Mouse (Mus musculus) brain, embryonic 18.5 days (tissue): ENCODE results near the gene 1700029H14Rik.

Experiments used
- DNase-seq: peaks from one replicate; pipeline ENCODE4 v3.0.0-alpha.2; 2012; ENCODE audit warnings: low read depth, low spot score

The 1700029H14Rik gene

DNA sequence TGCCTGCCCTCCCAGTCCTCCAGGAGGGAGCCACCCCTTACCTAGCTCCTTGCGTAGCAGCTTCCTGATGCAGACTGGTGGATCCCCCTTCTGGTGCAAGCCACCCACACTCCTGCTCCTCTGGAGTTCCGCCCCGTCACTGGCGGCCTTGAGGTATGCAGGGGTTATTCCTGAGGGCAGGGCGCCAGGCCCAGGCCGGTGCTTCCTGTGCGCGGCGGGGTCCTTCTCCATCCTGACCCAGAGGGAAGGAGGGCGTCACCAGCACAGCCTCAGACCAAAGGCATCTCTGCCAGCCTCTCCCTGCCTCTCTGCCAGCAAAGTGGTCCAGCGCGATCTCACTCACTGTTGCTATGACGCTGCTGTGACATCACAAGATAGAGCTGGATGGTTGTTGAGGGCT lies at the start of gene 1700029H14Rik:
Gene 1700029H14Rik (minus strand): TSS at position 344 of the 400 bp plus-strand sequence.
- no peak for DNase-seq

DNA sequence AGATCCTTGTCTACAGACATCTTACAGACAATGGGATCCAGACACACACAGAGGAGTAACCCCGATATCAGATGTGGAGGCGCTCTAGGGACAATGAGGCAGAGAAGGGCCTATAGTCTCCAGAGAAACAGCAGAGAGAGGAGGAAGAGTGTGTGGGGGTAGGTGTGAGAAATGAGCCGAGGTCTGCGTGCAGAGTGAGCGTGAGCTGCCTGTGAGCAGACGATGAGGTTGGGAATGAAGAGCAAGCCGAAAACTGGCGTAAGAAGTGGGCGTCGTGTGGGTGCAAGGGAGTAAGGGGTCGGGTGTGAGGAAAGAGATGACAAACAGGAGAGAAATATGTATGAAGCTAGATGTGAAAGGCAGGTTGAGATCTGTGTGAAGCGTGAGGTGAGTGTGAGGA lies 49.4 kb upstream of the 1700029H14Rik start:
- DNase-seq = no peak

DNA sequence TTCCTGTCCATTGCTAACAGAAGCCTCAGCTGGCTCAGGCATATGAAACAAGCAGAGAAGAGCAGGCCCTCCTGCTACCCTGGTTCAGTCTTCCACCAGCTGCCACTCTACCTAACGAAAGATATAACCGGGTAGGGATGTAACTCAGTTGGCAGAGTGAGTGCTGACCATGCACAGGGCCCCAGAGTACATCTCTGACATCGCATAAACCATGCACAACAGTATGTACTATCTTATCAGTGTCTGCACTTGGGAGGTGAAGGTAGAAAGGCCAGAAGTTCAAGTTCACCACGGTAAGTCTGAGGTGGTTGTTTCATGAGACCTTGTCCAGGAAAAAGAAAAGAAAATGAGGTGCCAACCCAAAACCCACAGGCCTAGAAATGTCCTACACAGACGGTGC lies 47.7 kb upstream of the 1700029H14Rik start:
- DNase-seq = no peak

DNA sequence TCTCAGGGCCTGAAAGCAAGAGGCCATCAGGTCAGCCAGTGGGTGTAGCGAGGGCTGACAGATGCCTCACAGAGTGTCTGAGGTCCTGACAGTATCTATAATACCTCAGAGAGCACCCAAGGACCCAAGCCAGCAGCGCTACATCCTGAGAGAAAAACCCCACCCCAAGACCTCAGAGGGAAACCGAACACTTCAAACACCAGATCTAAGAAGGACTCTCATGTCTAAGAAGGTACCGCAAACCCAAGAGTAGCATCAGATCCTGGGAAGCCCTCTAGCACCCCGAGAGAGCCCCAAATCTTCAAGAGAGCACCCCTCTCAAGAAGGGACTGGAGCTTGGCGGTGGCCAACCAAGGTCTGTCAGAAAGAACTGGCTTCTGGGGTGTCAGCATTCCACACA lies 46.7 kb upstream of the 1700029H14Rik start:
- no peak for DNase-seq

DNA sequence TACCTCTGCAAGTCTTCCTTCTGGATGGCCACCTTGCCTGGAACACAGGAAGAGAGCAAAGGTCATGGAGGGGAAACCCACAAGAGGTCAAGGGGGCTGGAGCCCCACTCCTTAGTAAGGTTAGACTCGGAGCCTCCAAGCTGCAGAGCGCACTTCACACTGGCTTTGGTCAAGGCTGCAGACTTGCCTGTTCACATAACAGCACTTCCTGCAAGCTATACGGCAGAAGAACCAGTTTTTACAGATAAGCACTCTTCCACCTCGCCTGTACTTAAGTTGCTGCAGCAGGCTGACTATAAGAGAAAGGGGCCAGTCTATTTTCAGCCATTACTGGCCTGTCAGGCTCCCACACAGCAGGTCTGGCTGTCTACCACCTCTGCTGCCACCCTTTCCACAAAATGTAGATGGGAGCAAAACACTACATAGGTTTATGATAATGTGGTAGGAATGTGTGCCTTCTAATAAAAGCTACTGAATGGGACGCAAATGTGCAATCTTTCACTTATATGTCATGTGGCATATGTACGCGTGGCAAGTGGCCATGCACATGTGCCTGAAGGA lies 43.7 kb upstream of the 1700029H14Rik start:
- DNase-seq = no peak

DNA sequence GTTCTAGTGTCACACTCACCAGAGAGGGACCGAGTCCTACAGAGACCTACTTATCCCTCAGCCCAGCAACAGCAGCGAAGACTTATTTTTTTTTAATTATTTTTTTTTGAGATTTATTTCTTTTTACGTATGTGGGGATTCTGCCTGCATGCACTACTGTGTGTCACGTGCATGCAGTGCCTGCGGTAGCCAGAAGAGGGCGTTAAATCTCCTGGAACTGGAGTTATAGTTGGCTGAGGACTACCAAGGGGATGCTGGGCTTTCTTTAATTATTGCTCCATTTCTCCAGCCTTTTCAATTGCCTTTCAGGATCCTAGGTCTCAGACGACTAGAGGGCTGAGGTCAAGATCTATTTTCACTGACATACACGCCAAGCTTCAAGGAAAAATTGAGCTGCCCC lies 40.4 kb upstream of the 1700029H14Rik start:
- DNase-seq = no peak

DNA sequence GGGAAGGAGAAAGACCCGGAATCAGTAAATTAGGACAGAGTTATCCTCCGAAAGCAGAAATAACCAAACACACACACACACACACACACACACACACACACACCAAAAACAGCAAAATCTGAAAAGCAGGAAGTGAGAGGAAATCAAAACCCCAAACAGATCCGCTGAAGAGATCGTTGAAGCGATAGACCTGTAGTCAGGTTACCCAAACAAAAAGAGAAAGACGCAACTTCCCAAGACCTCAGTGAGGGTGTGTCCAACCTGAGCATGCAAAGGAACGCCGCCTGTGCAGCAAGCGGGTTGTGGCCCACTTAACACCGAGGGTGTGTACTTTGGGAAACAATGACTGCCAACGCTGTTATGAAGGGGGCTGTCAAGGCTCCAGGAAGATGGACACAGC lies 38.9 kb upstream of the 1700029H14Rik start:
- DNase-seq = no peak

DNA sequence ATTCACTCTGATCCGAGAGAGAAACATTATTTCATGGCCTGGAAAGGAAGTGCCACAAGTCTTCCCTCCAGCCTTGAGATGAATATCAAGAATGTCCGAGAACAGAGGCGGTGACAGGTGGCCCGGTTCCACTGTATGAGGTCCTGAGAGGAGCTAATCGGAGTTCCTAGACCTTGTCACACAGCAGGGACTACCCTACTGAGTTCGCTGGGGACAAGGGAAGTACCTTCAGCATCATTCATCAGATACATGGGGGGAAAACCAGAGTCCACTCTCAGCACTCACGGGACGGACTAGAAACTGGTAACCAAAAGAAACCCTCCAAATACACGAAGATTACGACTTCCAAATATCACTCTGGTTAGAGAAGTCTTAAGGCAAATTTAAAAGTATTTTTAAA lies 38.5 kb upstream of the 1700029H14Rik start:
- no peak for DNase-seq

DNA sequence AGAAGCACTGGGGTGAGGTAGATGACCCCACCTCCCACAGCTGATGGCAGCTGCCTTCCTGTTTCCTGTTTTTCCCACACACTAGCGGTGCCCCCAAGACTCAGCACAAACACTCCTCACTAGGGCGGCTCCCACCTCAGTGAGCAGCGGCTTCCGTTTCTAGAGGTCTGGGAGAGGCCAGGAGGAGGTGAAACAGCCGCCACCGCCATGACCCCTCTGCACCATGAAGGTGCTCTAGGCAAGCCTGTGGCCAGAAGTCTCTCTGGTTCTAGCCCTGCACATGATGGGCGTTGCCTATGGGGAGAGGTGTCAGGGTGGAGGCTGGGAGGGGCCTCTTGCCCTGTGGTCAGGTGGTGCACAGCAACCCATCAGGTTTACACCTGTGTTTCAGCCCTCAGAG lies 37.9 kb upstream of the 1700029H14Rik start:
- DNase-seq = no peak

DNA sequence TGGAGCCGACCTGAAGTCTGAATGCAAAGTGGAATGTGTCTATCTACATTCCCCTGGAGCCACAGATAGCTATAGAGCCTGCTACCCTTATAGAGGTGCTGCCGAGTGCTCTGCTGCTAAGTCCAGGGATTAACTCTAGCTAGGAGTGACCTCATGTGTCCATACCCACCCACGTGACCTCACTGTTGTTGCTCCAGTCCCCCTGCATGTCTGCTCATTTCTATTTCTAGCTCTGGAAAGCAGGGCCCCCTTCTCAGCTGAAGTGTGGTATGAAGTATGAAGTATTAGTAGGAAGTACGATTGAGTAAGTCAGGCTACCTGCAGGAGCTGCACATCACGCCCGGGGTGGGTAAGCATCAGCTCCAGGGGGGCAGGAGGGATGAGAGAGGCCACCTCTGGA lies 35.5 kb upstream of the 1700029H14Rik start:
- no peak for DNase-seq

DNA sequence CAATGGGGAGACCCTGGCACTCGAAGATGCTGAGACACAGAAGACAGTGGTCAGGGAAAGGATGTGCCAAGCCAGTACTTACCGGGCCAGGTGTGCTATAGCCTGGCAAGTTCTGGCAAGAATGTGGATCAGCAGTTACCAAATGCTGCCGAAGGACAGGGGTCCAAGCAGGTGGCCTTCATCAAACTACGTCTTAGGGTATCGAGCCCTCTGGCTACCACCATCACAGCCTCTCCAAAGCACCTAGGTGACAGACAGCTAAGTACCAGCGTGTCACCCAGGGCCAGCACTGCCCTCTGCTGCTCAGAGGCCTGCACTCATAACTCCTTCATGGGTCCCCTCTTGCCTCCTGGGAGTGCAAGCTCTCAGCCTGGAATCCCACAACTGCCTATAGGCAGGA lies 33.6 kb upstream of the 1700029H14Rik start:
- DNase-seq = no peak

DNA sequence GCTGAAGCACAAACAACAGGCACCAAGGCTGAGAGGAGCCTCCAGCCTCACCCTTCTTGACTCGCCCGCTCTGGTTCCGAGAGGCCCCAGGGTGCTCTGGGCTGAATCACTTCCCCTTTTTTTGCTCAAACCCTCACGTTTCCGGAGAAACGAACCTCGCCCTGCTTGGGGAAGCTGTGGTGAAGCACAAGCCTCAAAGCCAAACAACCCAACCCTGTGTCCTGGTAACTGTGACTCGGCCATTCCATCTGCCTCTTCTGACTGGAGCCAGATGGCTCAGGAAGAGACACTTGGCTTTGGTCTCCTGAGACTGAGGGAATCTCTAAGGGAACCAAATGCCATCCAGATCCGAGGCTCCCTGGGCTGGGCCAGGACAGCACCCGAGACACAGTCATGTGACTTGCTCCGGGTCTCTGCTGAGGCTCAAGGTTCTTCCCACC lies 32.6 kb upstream of the 1700029H14Rik start:
- no peak for DNase-seq

DNA sequence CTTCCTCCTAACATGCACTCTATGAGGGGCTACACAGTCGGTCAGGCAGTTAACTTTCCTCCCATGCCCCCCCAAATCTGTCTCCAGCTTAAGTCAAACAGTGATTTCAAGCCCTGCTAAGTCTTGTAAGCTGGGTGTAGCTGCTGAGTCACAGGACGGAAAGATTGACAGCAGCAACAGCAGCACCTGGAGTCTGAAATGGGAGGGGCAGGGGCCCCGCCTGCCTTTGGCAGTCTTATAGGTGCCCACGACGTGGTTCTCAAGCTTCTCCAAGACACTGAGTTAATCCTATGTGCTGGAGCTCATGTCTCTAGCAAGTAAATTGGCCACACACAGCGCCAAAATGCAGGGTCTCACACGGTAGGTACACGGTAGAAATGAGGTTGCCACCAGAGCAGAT lies 31.1 kb upstream of the 1700029H14Rik start:
- DNase-seq = no peak

DNA sequence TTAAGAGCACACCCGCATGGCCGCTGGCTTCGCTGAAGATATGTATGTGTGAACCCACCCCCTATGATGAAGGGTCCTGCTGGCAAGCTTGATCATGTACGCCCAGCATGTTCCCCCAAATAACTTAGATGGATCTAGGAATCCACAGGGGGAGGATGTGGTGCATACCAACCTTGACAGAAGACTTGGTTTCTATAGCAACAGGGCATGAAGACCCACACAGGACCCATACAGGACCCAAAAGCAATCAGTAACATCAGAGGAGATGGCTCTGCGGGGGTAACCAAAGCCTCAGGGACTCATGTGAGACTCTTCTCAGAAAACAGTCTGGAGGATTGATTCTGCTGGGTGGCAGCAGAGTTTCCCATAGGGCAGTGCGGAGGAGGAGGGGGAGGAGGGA lies 29.0 kb upstream of the 1700029H14Rik start:
- no peak for DNase-seq

DNA sequence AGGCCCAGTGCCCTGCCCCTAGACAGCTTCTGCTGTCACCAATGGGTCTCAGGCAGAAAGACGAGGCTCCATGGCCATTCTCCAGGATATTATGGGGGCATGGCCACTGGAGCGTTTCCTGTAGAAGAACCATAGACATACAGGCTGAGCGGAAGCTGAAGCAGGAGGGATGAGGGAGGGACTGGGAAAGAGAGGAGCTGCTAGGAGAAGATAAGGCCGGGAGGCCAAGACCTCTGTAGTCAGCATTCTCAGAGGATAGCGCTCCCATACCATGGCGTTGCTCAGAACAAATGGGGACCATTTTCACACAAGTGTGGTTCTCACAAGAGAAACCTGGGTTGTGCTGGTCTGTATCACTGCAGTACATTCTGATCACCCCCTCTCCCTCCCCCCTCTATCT lies 26.8 kb upstream of the 1700029H14Rik start:
- DNase-seq = no peak

DNA sequence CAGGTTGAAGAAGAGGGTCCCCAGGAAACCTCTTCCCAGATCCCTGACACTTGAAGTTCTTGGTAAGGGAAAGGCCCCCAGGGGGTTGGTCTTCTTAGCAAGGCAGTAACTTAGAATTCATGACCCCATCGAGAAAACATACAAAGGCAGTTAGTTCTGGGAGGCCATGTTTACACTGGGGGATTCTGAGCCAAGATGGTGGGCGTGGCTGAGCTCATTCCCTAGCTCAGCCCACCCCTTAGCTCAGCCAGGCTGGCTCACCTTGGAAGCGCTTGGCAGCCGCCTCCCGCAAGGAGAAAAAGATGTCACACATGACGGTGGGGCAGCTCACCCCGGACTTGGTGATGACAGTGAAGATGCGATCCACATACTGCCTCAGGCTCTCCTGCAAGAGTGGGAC lies 22.4 kb upstream of the 1700029H14Rik start:
- no peak for DNase-seq

DNA sequence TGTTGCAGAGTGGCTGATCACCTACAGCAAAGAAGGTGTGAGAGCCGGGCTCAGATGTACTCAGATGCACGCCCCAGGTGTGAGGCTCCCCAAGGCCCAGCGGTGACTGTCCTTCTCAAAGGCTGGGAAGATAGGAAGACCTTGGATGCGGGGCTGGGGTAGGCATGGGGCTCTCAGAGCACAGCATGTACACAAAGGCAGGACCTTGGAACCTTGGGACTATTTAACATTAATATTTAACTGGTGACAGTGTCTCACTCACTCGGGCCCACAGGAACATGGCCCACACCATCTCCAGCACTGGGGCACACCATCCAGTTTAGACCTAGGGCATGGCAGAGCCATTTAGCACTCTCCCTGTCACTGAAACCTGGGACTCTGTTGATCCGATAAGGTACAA lies 15.6 kb upstream of the 1700029H14Rik start:
- DNase-seq = no peak

DNA sequence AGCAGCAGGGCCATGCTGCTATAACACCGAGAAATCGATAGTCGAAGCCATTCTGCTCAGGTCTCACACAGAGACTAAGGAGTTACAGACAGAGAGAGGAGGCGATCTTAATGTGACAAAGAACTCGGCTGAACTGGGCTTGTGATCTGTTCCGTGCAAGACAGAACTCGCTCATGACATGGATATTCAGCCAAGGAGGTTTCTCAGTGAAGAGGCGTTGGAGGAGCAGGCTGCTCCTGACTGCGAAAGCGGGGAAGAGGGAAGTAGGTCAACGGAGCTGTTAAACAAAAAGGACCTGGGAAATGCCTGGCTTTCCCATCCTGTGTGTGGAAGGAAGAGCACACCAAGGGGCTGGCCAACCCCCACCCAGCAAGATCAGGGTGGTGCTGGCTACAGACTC lies 9.7 kb upstream of the 1700029H14Rik start:
- DNase-seq = no peak

DNA sequence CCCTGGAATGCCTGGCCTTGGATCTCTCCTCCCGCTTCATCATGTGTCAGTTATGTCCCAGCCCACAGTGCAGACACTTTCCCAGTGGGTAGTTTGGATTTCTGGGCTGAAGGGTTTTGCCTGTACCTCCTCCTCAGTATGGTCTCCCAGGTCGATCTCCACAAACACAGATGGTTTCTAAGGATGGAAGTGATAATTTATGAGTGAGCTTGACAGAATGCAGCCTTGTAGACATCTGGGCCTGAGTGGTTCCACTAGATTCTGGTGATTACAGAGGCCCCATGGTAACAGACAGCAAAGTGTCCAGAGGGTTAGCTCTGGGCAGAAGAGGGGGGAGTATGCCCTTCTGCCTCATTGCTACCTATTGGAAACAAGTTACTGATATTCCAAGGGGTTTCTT lies 4.7 kb downstream of the 1700029H14Rik start:
- no peak for DNase-seq

DNA sequence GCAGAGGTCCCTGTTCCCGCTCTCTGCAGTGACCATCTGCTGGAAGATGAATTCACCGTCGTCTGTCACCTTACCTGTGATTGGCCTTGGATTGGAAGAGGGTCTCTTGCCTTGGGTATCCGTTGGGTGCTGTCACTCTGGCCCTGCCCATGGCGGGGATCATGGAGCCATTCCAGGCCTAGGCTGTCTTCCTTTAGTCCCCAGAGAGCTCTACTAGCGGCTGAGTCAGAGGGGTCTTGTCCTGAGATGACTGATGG lies 10.8 kb downstream of the 1700029H14Rik start:
- no peak for DNase-seq

DNA sequence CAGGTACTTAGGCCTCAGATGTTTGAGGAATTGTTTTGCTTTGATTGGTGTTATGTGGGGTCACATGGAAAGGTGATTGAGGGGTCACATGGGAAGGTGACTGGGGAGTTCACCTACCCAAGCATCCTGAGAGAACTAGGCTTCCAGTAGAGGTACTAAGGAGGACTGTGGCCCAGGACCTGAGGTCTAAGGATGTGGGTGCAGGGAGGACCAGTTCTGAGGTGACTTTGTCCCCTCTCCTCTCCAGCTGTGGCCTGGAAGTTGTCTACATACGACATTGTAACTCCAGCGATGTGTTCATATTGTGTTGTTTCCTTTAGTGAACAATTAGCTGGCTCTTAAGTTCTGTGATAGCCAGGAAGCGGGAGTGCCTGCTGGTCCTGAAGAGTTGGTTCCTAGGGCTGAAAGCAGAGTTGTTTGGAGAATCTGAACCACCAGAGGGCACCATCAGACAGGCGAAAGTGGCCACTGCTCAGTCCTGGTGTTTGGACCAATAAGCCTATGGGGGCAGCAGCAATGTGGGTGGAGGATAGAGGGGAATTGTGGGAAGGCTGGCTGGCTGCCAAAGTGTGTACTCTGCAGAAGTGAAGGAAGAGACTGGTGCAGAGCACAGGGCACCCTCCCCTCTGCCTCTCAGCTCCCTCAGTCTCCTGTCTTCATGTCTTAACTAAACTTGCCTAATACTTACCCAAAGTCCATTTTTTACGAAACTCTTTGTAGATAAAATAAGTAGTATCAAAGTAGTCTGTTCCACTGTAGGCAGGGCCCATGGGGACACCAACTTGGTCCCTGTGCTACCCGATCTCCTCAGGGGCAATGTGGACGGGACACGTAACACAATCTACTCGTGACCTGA lies 11.3 kb downstream of the 1700029H14Rik start:
- DNase-seq = peak; percentile 70

DNA sequence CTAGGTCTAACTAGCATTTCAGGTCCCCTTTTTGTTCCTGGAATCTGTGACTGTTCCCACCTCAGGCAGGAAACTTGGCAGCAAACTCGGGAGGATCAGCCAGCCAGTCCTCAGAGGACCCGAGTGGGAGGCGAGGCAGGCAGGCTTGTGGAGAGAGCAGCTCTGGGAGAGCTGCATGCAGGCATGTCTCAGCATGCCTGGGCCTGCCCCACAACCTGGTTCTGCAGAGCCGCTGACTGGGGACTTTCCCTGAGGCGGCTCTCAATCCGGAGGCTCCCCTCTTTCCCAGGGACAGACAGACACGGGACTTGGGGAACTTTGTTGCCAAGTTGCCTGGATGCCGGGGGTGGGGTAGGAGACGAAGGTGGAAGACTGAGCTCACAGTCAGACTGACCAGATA lies 13.4 kb downstream of the 1700029H14Rik start:
- no peak for DNase-seq

DNA sequence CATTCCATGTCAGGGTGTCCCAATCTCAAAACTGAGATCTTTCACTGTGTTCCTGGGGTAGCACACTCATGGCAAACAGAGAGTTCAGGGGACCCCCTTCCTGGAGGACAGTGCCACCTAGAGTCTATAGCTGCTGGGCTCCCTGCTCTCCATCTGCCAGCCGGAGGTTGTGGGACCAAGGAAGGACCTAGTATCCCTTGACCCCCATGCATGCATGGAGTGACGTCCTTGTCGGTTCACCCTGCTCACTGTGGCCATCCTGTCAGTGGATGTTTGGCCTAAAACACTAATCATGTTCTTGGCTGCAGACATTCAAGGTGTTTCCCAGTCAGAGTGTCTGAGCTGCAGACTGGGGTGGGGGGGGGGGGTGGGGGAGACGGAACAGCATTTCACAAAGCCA lies 14.0 kb downstream of the 1700029H14Rik start:
- DNase-seq = no peak

DNA sequence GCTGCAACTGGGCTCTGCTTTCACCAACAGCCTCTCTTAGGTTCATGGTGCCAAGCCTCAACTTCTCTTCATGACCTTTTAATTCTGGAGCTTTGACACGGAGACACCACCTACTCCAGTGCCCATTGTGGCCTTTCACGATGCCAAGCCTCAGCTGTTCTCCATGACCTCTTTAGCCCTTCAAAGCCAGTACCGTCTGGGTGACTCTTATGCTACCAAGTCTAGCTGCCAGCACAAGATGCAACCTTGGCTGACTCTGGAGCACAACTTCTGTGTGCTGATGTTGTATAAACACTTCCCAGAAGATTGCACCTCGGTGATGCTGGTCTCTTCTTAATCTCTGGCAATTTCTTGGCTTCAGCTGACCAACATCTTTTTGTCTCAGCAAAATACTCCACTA lies 15.8 kb downstream of the 1700029H14Rik start:
- DNase-seq = no peak
